Mouse (Mus musculus) layer of hippocampus, postnatal 25 days (tissue): ENCODE data around the gene Trmt10a. TPM values are rescaled to one million over a fixed set of nuclear protein-coding genes. Genes with fewer than 3 reads are reported as not detected.
A peak's percentile ranks its signal among the peaks of the same experiment; 100 is the strongest.
"Not testable (repeated sequence)": the region's sequence is repeated elsewhere in the genome, so short reads cannot be mapped to it uniquely, and the experiment has no call there.

Source experiments
- DNase-seq, 2 experiments: peaks; one replicate each; pipeline ENCODE4 v3.0.0; 2022; ENCODE audit warnings: mixed read lengths in 2 of 2, low spot score in 1 of 2; ENCODE audit errors: extremely low spot score in 1 of 2
- total RNA-seq, 2 experiments: library from RNA; stranded (reverse); gene quantifications; 2 replicates each; pipeline ENCODE4 v1.2.3; 2021

Gene Trmt10a
- total RNA-seq, 2 experiments from 2014 or later: 4.2 to 4.9 TPM

- no peak for DNase-seq
These were observed 9.8 kb upstream of the Trmt10a start for GRCm38 (mm10) chr3:138133463-138133862.

- no peak for DNase-seq
These were observed 9.3 kb upstream of the Trmt10a start for GRCm38 (mm10) chr3:138133916-138134315.

GRCm38 (mm10) chr3:138134528-138134927 lies 8.7 kb upstream of the Trmt10a start:
- no peak for DNase-seq

GRCm38 (mm10) chr3:138138146-138138545 lies 5.1 kb upstream of the Trmt10a start:
- not testable (repeated sequence) for DNase-seq

- DNase-seq: no peak
These were observed 3.6 kb upstream of the Trmt10a start for GRCm38 (mm10) chr3:138139663-138140062.

- no peak for DNase-seq
These were observed 1.1 kb upstream of the Trmt10a start for GRCm38 (mm10) chr3:138142052-138142732.

- DNase-seq: no peak
These were observed 424 bp upstream of the Trmt10a start for GRCm38 (mm10) chr3:138142733-138143314.

- no peak for DNase-seq
These were observed 903 bp downstream of the Trmt10a start for GRCm38 (mm10) chr3:138144060-138144641.

- peak; percentile 23 to 72 for DNase-seq
These were observed 1.5 kb downstream of the Trmt10a start, which contains the start of gene Mttp for GRCm38 (mm10) chr3:138144642-138145171. TSS of gene Mttp (minus strand) at chr3:138144968.

GRCm38 (mm10) chr3:138148811-138149210 lies 5.6 kb downstream of the Trmt10a start:
- no peak for DNase-seq

GRCm38 (mm10) chr3:138155062-138155461 lies 11.8 kb downstream of the Trmt10a start:
- DNase-seq: no peak

- no peak for DNase-seq
These were observed 13.4 kb downstream of the Trmt10a start for GRCm38 (mm10) chr3:138156651-138157050.

- DNase-seq: no peak
These were observed 18.4 kb downstream of the Trmt10a start for GRCm38 (mm10) chr3:138161623-138162022.

GRCm38 (mm10) chr3:138162553-138163183 lies 19.4 kb downstream of the Trmt10a start:
- DNase-seq: no peak

GRCm38 (mm10) chr3:138173291-138173690 lies 30.0 kb downstream of the Trmt10a start:
- no peak for DNase-seq

GRCm38 (mm10) chr3:138175551-138175950 lies 32.3 kb downstream of the Trmt10a start:
- no peak for DNase-seq

GRCm38 (mm10) chr3:138182019-138182418 lies 38.8 kb downstream of the Trmt10a start:
- no peak for DNase-seq

GRCm38 (mm10) chr3:138183371-138183770 lies 40.1 kb downstream of the Trmt10a start:
- no peak for DNase-seq

GRCm38 (mm10) chr3:138185290-138185689 lies 42.0 kb downstream of the Trmt10a start:
- DNase-seq: no peak

GRCm38 (mm10) chr3:138185995-138186930 lies 43.0 kb downstream of the Trmt10a start:
- no peak for DNase-seq
